Mouse (Mus musculus) embryonic facial prominence, embryonic 15.5 days (tissue): Measurements from ENCODE around the gene Igfn1. TPM values are rescaled to one million over a fixed set of nuclear protein-coding genes. Genes with fewer than 3 reads are reported as not detected.
A peak's percentile ranks its signal among the peaks of the same experiment; 100 is the strongest.

Source experiments
- ATAC-seq: fragments of 200-750 bp; cut with Nextera tagmentation; 2 replicates; pipeline ENCODE4 v1.8.0; 2017; ENCODE audit warnings: low read depth, moderate TSS enrichment; ENCODE audit not compliant: insufficient number of reproducible peaks, low FRiP score, low TSS enrichment
- H3K27ac ChIP-seq: fragments of 300-500 bp; sonication (generic); replicated peaks from 2 replicates; pipeline ENCODE4 v1.5.1; 2015; ENCODE audit warnings: mild to moderate bottlenecking, inconsistent platforms
- H3K27me3 ChIP-seq: fragments of 300-500 bp; sonication (generic); 2 replicates; pipeline ENCODE4 v1.6.1; 2015; ENCODE audit warnings: inconsistent platforms
- H3K36me3 ChIP-seq: fragments of 300-500 bp; sonication (generic); 2 replicates; pipeline ENCODE4 v1.6.1; 2015; ENCODE audit warnings: mild to moderate bottlenecking, inconsistent platforms
- H3K4me1 ChIP-seq: fragments of 300-500 bp; sonication (generic); 2 replicates; pipeline ENCODE4 v1.6.1; 2015; ENCODE audit warnings: inconsistent platforms
- H3K4me2 ChIP-seq: fragments of 300-500 bp; sonication (generic); replicated peaks from 2 replicates; pipeline ENCODE4 v1.6.1; 2015; ENCODE audit warnings: mild to moderate bottlenecking, inconsistent platforms
- H3K4me3 ChIP-seq: fragments of 300-500 bp; sonication (generic); replicated peaks from 2 replicates; pipeline ENCODE4 v1.5.1; 2015; ENCODE audit warnings: mild to moderate bottlenecking, inconsistent platforms
- H3K9ac ChIP-seq: fragments of 300-500 bp; sonication (generic); 2 replicates; pipeline ENCODE4 v1.6.1; 2015; ENCODE audit warnings: inconsistent platforms
- H3K9me3 ChIP-seq: fragments of 300-500 bp; sonication (generic); replicated peaks from 2 replicates; pipeline ENCODE4 v1.6.1; 2016; ENCODE audit warnings: inconsistent platforms
- WGBS: fragments of 180-500 bp; shearing (Covaris S2); methylation state at CpG from one replicate; pipeline ENCODE4 v1.1.7; 2015; 5-methylcytosine and 5-hydroxymethylcytosine counted together
- polyA plus RNA-seq: library from polyadenylated mRNA; unstranded; fragments of >200 nt; fragmentation: Nextera tagmentation; extraction: Ambion mirVana; gene quantifications from 2 replicates; pipeline ENCODE4 v1.2.1, GENCODE M21; 2015

Igfn1 gene
- polyA plus RNA-seq, 1 experiment from 2014 or later = 0.09 TPM

DNA sequence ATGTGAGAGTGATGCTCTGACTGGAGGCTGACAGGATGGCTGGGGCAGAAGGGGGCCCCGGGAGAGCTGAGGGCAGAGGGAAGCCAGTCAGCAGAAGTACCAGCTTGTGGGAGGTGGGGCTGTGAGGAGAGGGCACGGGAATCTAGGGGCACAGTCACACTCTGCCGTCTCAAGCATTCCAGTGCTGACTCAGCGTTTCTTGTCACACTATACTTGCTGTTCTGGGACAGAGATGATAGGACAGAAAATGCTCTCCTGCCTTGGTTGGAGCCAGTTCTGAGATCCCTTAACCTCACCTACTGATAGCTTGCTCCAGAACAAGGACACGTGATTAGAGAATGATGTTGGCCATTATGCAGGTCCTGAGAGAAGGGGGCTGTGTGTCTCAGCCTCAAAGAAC, 43.0 kb downstream of the Igfn1 start:
- Histone ChIP-seq H3K27ac (no peak overlapping the region), H3K27me3 (no peaks in the 10 kb centered on the region), H3K9me3 (no peaks in the 10 kb centered on the region), H3K4me2 (no peak overlapping the region), H3K4me1 (no peaks in the 10 kb centered on the region), H3K9ac (no peak overlapping the region), H3K36me3 (no peaks in the 10 kb centered on the region), H3K4me3 (no peak overlapping the region)
- 62% methylated on average over 5 of the region's 5 CpGs for WGBS
- ATAC-seq = no peak

DNA sequence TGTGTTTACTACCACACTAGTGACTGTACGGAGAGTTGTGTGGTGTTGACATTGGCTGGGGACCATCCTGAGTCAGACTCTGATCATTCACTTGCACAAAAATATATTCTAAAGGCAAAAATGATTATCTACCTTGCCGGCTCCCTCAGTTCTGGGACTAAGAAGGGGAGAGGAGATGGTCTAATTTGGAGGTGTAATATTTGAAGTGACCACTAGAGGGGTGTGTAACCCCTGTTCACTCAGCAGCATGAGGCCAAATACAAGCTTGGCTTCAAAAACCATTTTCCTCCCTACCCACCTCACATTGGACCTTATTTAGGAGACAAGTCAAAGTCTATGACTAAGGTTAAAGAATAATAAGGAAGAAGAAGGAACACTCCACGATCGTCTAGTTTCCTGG, 47.7 kb downstream of the Igfn1 start:
- H3K27me3 ChIP-seq = no peaks in the 10 kb centered on the region
- H3K27ac ChIP-seq = no peak overlapping the region
- H3K9ac ChIP-seq = no peak overlapping the region
- H3K4me1 ChIP-seq = no peaks in the 10 kb centered on the region
- H3K4me3 ChIP-seq = no peak overlapping the region
- H3K9me3 ChIP-seq = no peaks in the 10 kb centered on the region
- H3K4me2 ChIP-seq = no peak overlapping the region
- no peak for ATAC-seq
- no peaks in the 10 kb centered on the region for H3K36me3 ChIP-seq
- whole genome bisulfite sequencing = 44% methylated on average over 4 of the region's 4 CpGs

DNA sequence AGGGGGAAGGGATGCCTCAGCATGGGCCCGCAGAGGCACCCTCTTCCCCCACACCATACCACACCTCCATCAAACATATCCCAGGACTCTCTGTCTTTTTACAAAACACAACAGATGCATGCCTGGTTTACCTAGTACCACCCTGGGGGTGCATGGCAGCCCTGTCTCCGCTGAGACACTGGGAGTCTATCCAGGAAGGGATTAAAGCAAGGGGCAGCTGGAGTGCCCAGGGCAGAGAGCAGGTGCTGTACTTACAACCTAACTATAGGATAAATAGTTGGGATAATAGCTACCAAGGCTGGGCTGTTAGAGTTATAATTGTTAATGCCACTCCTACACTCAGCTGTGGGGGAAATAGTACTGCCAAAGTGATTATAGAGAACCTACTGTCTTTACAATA, 57.3 kb downstream of the Igfn1 start:
- H3K4me3 ChIP-seq = no peak overlapping the region
- WGBS = 44% methylated on average over 2 of the region's 2 CpGs
- no peaks in the 10 kb centered on the region for H3K36me3 ChIP-seq
- no peak overlapping the region for H3K4me2 ChIP-seq
- H3K9ac ChIP-seq = no peak overlapping the region
- H3K27ac ChIP-seq = no peak overlapping the region
- H3K9me3 ChIP-seq = no peaks in the 10 kb centered on the region
- peaks cover 11% of the 10 kb centered on the region for H3K4me1 ChIP-seq
- no peaks in the 10 kb centered on the region for H3K27me3 ChIP-seq
- peak; percentile 62 for ATAC-seq

DNA sequence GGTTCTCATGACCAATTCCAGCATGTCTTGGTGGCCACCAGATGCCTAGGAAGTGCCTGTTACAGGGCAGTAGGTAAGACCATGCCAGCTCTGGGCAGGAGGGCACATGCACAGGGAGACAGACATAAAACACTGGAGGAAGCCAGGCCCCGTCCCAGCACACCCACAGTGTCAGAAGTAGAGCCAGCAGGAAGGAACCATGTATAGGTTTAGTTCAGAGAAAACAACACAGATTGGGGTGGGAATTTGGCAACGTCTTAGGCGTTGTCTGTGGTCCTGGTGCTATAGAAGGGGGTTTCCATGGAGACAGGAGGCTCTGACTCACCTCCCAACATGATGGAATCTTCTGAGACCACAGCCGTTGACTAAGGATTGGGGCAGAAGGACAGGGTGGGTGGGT, 59.9 kb downstream of the Igfn1 start:
- H3K27me3 ChIP-seq = no peaks in the 10 kb centered on the region
- no peaks in the 10 kb centered on the region for H3K36me3 ChIP-seq
- peaks cover 18% of the 10 kb centered on the region for H3K4me1 ChIP-seq
- no peak overlapping the region for H3K9ac ChIP-seq
- H3K27ac ChIP-seq = no peak overlapping the region
- H3K4me2 ChIP-seq = no peak overlapping the region
- H3K4me3 ChIP-seq = no peak overlapping the region
- no peaks in the 10 kb centered on the region for H3K9me3 ChIP-seq
- no peak for ATAC-seq
- WGBS = 58% methylated on average over 4 of the region's 4 CpGs

- Histone ChIP-seq H3K4me1 (peaks cover 19% of the 10 kb centered on the region), H3K9me3 (no peaks in the 10 kb centered on the region), H3K4me3 (no peak overlapping the region), H3K27ac (no peak overlapping the region), H3K27me3 (no peaks in the 10 kb centered on the region), H3K9ac (no peak overlapping the region), H3K4me2 (no peak overlapping the region), H3K36me3 (no peaks in the 10 kb centered on the region)
- WGBS = 16% methylated on average over 7 of the region's 7 CpGs
- no peak for ATAC-seq
Measured at GRCm38 (mm10) chr1:135945711-135946110, 60.4 kb downstream of the Igfn1 start.

DNA sequence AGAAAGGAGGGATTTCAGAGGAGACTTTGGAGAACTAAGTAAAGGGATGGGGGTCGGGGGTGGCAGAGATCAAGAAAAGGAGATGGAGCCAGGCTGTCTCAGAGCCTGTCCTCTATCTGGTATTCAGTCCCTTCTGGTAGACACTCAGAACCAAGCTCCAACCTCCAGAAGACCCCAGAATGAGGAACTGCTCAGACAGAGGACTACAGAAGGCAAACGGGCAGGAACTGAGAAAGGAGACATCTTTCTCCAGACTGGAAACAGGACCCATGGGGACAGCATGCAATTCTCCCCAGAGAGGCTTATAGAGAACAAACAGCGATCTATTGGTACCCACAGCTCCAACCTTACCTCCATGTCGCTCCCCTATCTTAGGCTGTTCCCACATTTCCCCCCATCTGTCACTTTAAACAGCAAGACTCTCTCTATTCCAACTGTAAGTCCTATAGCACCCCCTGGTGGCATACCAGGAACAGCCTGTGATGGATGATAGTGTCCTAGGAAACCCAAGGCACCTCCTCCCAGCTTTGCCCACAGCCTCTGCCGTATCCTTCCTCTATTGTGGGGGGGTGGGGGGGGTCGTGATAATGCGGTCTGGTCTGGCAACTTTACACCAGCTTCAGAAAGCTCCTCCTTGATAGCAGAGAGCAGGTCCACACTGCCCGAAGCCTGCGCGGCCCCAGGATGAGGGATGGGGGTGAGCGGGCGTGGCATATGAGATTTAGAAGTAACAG, 61.4 kb downstream of the Igfn1 start:
- H3K36me3 ChIP-seq = no peaks in the 10 kb centered on the region
- no peak overlapping the region for H3K4me3 ChIP-seq

GRCm38 (mm10) chr1:135943713-135944112, 62.4 kb downstream of the Igfn1 start:
- no peak overlapping the region for H3K4me3 ChIP-seq
- no peak overlapping the region for H3K9ac ChIP-seq
- H3K4me1 ChIP-seq = peaks cover 19% of the 10 kb centered on the region
- no peaks in the 10 kb centered on the region for H3K9me3 ChIP-seq
- H3K27ac ChIP-seq = no peak overlapping the region
- no peak overlapping the region for H3K4me2 ChIP-seq
- no peaks in the 10 kb centered on the region for H3K36me3 ChIP-seq
- ATAC-seq = no peak
- WGBS = 86% methylated on average over 2 of the region's 2 CpGs
- H3K27me3 ChIP-seq = no peaks in the 10 kb centered on the region

More for the DNA sequence above, 61.4 kb downstream of the Igfn1 start:
- ATAC-seq = no peak
- Histone ChIP-seq H3K4me2 (peak overlapping the region; percentile 15; the same call in 1 of the 2 replicates), H3K9me3 (no peaks in the 10 kb centered on the region), H3K27ac (no peak overlapping the region), H3K27me3 (no peaks in the 10 kb centered on the region), H3K4me1 (peaks cover 19% of the 10 kb centered on the region), H3K9ac (no peak overlapping the region)
- 41% methylated on average over 12 of the region's 12 CpGs for WGBS

- Histone ChIP-seq H3K9ac (no peak overlapping the region), H3K27me3 (no peaks in the 10 kb centered on the region), H3K27ac (no peak overlapping the region), H3K4me1 (peaks cover 19% of the 10 kb centered on the region), H3K4me2 (no peak overlapping the region), H3K9me3 (no peaks in the 10 kb centered on the region), H3K36me3 (no peaks in the 10 kb centered on the region), H3K4me3 (no peak overlapping the region)
- ATAC-seq = no peak
- 27% methylated on average over 7 of the region's 7 CpGs for WGBS
Measured at GRCm38 (mm10) chr1:135942116-135942515, 64.0 kb downstream of the Igfn1 start.

DNA sequence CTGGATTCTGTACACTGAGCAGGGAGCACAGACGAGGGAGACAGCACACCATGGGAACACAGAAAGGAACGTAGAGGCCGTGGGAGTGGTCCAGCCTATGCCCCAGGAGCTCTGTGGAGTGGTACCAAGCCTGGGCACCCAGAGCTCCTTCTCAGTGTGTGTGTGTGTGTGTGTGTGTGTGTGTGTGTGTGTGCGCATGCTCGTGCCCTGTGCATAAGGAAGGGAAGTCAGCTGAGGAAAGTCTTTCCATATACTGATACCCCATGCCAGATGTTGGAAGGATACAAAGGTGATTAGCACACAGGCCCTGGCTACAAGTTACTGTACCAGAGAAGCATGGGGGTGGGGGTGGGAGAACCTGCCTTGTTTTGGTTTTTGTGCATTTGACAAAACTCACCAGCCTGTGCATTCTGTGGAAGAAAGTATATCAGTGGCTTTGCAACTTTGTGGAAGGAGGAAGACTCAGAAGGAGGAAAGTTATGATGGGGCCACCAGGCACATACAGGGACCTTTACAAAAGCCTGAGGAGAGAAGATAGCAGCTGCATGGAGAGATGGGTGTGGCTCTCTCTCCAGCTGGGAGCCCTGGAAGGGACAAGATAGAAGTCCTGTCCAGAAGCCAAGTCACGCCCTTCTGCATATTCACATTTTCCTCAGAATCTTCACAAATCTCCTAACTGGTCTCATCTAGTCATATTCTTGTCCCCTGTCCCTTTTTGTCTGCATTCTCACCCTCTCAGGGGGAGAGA, 64.7 kb downstream of the Igfn1 start:
- ATAC-seq = no peak
- H3K36me3 ChIP-seq = no peaks in the 10 kb centered on the region
- no peak overlapping the region for H3K4me3 ChIP-seq
- H3K9me3 ChIP-seq = no peaks in the 10 kb centered on the region
- H3K27ac ChIP-seq = no peak overlapping the region
- H3K4me2 ChIP-seq = no peak overlapping the region
- H3K27me3 ChIP-seq = no peaks in the 10 kb centered on the region
- no peak overlapping the region for H3K9ac ChIP-seq
- WGBS = 71% methylated on average over 6 of the region's 6 CpGs
- H3K4me1 ChIP-seq = peaks cover 19% of the 10 kb centered on the region

DNA sequence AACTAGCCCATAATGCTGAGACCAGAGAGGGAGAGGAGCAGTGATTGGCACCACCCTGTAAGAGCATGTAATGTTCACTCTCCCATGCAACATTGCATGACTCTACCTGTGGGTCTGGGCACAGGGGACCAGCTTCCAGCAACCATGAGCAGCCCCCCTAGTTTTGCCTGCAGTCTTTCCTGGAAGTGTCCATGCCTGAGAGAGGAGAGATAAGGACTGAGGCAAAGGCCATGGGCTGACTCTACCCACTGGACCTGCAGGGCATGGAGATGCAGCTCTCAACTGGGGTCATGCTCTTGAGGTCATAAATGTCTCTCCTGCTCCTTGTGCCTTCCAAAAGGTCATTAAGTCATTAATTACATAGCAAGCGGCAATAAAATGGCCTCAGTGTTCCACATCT, 70.1 kb downstream of the Igfn1 start:
- no peak for ATAC-seq
- no peak overlapping the region for H3K27ac ChIP-seq
- no peaks in the 10 kb centered on the region for H3K27me3 ChIP-seq
- 65% methylated on average over 1 of the region's 1 CpGs for WGBS
- no peak overlapping the region for H3K9ac ChIP-seq
- peaks cover 7% of the 10 kb centered on the region; the same call in 1 of the 2 replicates for H3K4me1 ChIP-seq
- H3K4me2 ChIP-seq = no peak overlapping the region
- no peak overlapping the region for H3K4me3 ChIP-seq
- no peaks in the 10 kb centered on the region for H3K9me3 ChIP-seq
- H3K36me3 ChIP-seq = no peaks in the 10 kb centered on the region

- no peak overlapping the region for H3K4me3 ChIP-seq
- no peaks in the 10 kb centered on the region for H3K36me3 ChIP-seq
- H3K4me1 ChIP-seq = peaks cover 20% of the 10 kb centered on the region
- H3K9ac ChIP-seq = no peak overlapping the region
- no peaks in the 10 kb centered on the region for H3K9me3 ChIP-seq
- ATAC-seq = no peak; the same call in 1 of the 2 replicates
- no peaks in the 10 kb centered on the region for H3K27me3 ChIP-seq
- peak overlapping the region; percentile 44; the same call in 1 of the 2 replicates for H3K27ac ChIP-seq
- no peak overlapping the region for H3K4me2 ChIP-seq
- WGBS = 46% methylated on average over 18 of the region's 18 CpGs
Measured at GRCm38 (mm10) chr1:135933704-135934293, 72.3 kb downstream of the Igfn1 start.
